Mouse (Mus musculus) heart, postnatal 36 days (tissue): Measurements from ENCODE around the gene Tshb. TPM values are rescaled to one million over a fixed set of nuclear protein-coding genes. Genes with fewer than 3 reads are reported as not detected.

Experiments
- DNase-seq, 2 experiments: peaks; one replicate each; pipeline ENCODE4 v3.0.0; 2021 to 2022
- intact Hi-C: fragments of 180-260 bp; cut with DNase I; formaldehyde crosslinking; loops from one replicate; pipeline ENCODE4 v1.15.1; 2025
- total RNA-seq, 2 experiments: library from RNA; stranded (reverse); gene quantifications; 2 replicates each; pipeline ENCODE4 v1.2.3; 2021

Tshb gene
- not detected for total RNA-seq

DNA sequence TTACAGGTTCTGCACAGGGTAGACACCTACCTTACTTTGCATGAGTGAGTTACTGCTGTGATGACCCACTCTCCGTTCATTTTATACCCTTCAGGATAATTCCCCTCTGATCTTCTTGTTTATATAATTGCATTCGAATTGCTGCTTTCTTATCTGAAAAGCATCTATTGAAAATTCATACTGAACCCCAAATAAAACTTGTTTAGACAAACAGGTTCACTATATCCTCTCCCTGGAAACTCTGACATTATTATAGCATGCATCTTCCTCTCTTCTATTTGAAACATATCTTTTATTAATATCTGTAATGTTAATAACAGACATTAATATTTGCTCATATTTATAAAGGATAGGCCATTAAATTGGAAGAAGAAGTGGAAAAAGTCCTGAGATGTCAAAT lies at the start of gene Tshb:
Gene Tshb (minus strand): TSS at position 101 of the 400 bp plus-strand sequence.
- no peak for DNase-seq
- intact Hi-C loops = no loop called here

DNA sequence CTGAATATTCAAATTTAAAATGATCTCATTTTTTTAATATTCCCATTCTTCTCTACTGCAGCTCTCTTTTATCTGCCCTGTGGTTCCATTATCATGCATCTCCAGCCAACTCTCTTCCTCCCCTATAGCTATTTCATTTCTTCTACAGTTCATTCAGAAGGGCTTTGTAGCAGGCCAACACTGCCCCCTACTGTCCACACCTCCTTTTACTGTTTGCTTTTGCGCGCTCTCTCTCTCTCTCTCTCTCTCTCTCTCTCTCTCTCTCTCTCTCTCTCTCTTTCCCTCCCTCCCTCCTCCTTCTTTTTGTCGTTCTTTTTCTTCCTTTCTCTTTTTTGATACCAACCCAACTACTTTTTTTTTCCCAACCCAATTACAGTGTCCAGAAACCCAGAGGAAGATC lies 21.4 kb upstream of the Tshb start:
- peak; percentile 81 to 86 for DNase-seq
- intact Hi-C loops = loop anchor here (1.0 to 10.0 kb wide), 4 partner anchors 47 to 555 kb away; no protein-coding TSS in a partner anchor

- no peak for DNase-seq
- intact Hi-C loops = no loop called here
These were observed 4.9 kb upstream of the Tshb start for GRCm38 (mm10) chr3:102787369-102787768.

DNA sequence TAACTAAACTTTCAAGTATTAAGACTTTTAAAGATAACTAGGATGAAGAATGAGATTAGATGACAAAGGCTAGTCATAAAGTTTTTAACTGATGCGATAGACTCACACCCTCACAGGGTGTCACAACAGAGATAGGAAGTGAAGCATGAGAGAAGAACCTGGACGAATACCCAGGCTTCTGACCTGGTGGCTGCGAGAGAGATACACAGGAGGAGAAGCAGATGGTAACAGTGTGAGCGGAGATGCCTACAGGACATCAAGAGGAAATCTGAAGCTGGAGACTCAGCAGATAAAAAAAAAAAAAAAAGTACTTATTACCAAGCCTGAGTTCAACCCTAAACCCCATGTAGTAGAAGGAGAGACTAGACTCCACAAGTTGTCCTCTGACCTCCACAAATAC lies 9.5 kb downstream of the Tshb start:
- DNase-seq = no peak
- intact Hi-C loops = no loop called here

DNA sequence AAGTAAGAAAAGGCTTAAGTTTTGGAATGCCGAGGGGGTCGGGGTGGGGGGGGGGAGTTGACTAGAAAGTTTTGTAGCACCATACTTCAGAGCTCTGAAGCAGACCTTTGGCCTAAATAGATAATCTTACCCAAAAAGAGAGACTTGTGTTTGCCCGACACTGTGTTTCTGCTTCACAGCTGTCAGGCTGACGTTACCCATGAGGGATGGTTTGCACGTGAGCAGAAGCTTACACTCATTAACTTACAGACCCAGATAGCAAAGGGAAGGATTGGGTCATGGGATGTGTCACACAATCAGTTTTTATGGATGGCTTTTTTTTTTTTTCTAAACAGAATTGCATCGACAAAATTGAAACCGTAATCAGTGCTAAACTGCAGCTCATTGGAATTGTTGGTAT lies 17.7 kb downstream of the Tshb start:
- intact Hi-C loops = no loop called here
- no peak for DNase-seq

- peak; percentile 33 to 44 for DNase-seq
- intact Hi-C loops = no loop called here
These were observed 18.7 kb downstream of the Tshb start for GRCm38 (mm10) chr3:102763713-102764400.

DNA sequence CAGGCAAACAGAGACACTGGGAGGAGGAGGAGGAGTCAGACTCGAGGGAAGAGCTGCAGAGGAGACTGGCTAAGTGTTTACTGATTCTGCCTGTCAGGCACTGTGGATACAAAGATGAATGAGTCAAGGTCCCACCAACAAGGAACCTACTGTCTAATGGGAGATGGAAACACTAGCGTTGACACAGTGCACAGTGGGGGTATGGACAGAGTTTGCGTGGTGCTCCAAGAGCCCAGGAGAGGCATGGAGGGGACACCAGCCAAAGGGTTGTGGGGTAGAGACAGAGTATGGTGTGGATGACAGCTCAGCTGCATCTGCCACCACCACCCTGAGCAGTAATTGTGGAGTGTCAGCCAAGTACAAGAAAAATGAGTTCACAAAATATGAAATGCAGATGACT lies 20.1 kb downstream of the Tshb start:
- no peak for DNase-seq
- intact Hi-C loops = no loop called here

DNA sequence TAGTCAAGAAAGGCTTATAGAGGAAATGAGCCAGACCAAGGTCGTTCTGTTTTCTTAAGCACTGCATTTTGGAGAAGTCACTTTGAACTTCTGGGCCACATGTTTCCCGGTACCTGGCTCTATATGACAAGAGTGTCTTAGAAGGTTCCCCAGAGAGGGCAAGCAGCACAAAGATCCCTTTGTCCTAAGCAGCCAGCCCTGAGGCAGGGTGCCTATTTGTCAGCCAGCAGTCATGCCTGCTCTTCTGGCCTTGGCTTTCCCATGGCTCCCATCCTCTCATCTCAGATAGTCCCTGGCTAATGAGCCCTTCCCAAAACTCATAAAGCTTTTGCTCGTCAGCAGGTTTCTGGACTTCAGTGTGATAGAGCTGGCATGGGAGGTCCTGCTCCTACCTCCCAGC lies 22.3 kb downstream of the Tshb start:
- intact Hi-C loops = no loop called here

GRCm38 (mm10) chr3:102757019-102757418 lies 25.5 kb downstream of the Tshb start:
- intact Hi-C loops = loop anchor here (2.0 to 5.0 kb wide), 2 partner anchors 34 to 45 kb away; no protein-coding TSS in a partner anchor
- no peak for DNase-seq

More for the DNA sequence above, 22.3 kb downstream of the Tshb start:
- no peak for DNase-seq

DNA sequence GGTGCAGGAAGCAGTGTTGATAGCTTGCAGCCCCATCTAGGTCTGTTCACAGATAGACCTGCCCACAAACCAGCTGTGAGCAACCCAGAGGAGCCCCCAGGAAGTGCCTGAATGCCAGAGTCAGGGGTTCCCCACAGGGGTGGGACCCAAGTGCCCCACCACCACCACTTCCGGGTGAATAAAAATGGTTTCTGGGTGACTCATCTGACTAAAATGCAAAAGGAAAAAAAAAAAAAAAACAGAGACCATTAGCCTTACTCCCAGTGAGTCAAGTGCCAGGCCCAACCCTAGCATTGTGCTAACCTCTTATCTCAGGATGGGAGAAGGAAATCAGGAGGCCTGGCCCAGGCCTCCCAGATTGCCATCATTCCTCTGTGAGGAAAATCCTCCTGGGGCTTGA lies 26.7 kb downstream of the Tshb start:
- DNase-seq = peak in 1 of 2 experiments; percentile 28
- intact Hi-C loops = loop anchor here (2.0 to 5.0 kb wide), 2 partner anchors 33 to 46 kb away; no protein-coding TSS in a partner anchor

GRCm38 (mm10) chr3:102752457-102752856 lies 30.1 kb downstream of the Tshb start:
- DNase-seq = no peak
- intact Hi-C loops = no loop called here

- intact Hi-C loops = no loop called here
- no peak for DNase-seq
These were observed 30.5 kb downstream of the Tshb start for GRCm38 (mm10) chr3:102752053-102752452.

GRCm38 (mm10) chr3:102751536-102751935 lies 31.0 kb downstream of the Tshb start:
- intact Hi-C loops = no loop called here
- DNase-seq = no peak

GRCm38 (mm10) chr3:102751136-102751535 lies 31.4 kb downstream of the Tshb start:
- DNase-seq = no peak
- intact Hi-C loops = no loop called here

DNA sequence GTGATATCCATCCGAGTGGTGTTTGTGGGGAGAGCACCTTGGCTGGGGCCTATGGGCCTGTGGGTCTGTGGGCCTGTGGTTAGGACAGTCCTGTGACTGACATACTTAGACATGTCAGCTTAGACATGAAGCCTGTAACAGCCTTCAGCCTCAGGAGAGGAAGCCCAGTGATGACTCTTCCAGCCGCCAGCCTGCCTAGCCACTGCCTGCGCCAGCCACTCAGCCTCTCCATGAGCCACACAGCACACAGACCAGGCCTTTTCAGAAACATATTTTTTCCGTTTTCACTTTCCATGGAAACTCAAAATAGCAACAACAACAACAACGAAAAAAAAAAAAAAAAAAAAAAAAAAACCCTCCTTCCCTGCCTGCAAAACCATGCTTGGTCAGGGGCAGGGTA lies 33.8 kb downstream of the Tshb start:
- DNase-seq = no peak
- intact Hi-C loops = no loop called here

DNA sequence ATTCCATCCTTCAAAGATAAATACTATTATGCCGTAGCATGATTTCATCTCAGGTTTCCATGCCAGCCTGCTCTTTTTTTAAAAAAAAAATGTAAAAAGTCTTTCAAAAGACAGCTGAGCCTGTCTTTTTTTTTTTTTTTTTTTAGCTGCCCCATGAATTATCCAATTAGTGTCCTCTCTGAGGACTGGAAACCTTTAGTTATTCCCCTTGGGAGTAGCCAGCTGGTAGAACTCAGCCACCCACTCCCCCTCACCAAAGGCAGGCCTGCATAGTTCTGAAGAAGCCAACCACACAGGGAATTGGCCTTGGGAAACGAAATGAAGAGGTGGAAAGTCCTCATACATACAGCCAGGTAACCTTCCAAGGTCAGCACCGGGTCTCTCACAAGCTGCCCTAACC lies 34.5 kb downstream of the Tshb start:
- DNase-seq = no peak
- intact Hi-C loops = no loop called here

GRCm38 (mm10) chr3:102746174-102746573 lies 36.3 kb downstream of the Tshb start:
- intact Hi-C loops = no loop called here
- DNase-seq = no peak

GRCm38 (mm10) chr3:102744657-102745056 lies 37.9 kb downstream of the Tshb start:
- intact Hi-C loops = no loop called here
- DNase-seq = no peak

DNA sequence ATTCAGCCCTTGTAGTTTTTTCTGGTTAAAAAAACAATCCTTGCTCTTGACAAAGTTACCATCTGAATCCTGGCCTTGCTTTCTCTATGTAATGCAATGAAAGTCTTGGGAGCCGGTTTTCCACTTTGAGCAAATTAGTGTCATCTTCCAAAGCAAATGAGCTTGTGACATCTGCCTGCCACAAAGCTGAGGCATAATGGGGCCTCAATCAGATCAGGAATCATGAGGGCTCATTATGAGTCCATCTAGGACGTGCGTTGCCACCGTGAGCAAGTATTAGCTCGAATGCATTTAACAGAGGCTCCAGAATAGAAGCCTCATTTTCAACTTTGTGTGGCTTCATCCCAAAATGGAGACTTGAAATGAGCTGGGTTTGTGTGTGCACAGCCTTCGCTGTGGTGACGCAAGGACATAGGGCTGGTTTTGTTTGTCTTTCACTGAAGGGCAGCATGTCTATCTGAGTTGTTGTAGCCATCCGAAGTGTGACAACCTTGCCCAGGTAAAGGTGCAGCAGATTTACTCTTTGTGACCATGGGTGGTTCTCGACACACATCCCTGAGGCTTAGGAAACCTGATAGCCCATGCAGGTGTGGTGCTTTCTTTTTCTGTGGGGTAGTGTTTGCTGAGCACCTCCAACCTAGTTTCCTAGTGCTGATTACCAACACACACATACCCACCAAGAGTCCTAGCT lies 38.6 kb downstream of the Tshb start:
- intact Hi-C loops = no loop called here
- DNase-seq = no peak

- intact Hi-C loops = no loop called here
- DNase-seq = no peak
These were observed 39.3 kb downstream of the Tshb start for GRCm38 (mm10) chr3:102743202-102743601.

GRCm38 (mm10) chr3:102742725-102743124 lies 39.8 kb downstream of the Tshb start:
- no peak for DNase-seq
- intact Hi-C loops = no loop called here

DNA sequence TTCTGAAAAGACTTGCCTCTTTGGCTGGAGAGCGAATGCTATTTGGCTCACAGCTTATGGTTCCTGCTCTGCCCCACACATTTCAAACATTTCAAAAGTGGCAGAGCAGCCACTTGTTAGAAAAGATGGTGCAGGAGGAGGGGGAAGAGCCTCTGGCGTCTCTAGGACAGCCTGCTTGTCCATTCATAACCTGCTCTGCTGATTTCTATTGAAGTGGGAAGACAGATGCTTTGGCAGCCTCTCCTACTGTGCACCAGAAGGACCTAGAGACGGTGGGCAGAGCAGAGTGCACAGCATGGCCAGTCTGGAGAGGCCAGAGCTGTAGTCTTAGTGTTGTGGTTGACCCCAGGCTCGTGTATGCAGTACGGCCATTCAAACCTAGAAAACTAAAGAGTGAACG lies 43.6 kb downstream of the Tshb start:
- DNase-seq = no peak
- intact Hi-C loops = loop anchor here (10.0 kb wide), 1 partner anchor 256 kb away; the partner anchor contains the start of gene Sike1
